Mouse (Mus musculus): ENCODE data around the gene Mcpt8.
"Not testable (repeated sequence)": the region's sequence is repeated elsewhere in the genome, so short reads cannot be mapped to it uniquely, and the experiment has no call there.

The Mcpt8 gene

DNA sequence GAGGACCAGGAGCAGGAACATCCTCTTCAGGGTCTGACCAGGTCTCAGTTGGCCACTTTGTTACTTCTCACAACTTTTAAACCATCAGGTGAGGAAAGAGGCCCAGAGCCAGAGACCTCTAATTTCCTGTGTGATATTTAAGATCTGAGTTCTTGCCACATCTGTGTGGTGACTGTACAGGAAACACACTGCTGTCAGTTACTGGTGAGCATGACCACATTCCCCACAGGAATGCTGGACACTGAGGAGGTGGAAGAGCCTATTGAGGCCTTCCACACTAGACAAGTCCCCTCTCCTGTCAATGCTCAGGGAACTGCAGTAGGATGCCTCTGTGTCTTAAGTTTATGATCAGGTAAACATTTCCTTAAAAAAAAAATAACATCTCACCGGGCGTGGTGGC is at the start of gene Mcpt8:
TSS of gene Mcpt8 (minus strand) at position 107 of the 400 bp plus-strand sequence.
- no peak for DNase-seq

DNA sequence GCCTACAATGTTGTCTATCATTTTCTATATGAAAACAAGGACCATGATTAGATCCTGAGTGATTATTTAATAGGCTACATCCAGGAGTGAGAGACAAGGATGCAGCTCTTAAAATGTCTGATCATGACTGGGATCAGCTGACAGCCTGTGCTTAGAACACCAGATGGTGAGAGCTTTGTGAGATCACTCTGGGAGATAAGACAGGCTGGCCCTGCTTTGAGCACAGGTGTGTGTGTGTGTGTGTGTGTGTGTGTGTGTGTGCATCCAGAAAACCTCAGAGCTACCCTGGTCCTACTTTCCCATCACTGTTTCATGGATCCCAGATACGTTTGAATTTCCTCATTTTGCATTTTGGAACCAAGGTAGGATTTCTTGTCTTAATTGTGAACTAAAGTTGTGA is 48.6 kb upstream of the Mcpt8 start:
- not testable (repeated sequence) for DNase-seq

DNA sequence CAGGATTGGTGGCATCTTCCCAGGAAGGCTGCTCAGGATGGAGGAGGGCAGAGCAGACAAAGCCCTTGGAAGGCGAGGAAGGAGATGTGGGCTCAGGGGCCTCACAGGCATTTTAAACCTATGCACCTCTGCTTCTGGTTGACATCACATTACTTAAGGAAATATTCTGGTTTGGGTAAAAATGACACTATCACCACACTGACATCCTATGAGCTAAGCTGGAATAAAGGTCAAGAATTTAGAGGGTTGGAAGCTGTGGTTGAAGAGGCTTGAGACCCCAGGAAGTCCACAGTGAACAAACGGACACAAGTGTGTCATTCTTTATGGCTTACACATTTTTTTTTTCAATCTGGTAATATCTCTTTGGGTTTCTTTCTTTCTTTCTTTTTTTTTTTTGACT is 47.4 kb upstream of the Mcpt8 start, which contains the start of gene Gzmd:
TSS of gene Gzmd (minus strand) at position 101 of the 400 bp plus-strand sequence.
- DNase-seq: not testable (repeated sequence)

DNA sequence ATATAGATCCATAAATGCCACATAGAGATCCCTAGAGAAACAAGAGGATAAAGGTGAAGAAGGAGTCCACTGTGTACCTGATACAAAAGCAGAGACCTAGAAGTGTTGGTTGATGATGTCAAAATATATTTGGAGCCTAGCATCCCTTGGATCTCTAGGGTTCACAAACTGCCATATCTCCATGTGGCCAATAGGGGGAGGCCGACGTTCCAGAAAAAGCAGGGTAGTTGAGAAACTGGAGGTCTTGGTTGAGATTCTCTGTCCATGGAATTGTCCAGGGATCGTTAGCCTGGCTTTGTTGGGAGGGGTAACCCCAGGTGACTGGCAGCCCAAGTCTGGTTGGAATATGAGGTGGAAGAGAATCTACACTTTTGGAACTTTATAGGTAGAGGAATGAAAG is 43.3 kb upstream of the Mcpt8 start:
- DNase-seq: no peak

DNA sequence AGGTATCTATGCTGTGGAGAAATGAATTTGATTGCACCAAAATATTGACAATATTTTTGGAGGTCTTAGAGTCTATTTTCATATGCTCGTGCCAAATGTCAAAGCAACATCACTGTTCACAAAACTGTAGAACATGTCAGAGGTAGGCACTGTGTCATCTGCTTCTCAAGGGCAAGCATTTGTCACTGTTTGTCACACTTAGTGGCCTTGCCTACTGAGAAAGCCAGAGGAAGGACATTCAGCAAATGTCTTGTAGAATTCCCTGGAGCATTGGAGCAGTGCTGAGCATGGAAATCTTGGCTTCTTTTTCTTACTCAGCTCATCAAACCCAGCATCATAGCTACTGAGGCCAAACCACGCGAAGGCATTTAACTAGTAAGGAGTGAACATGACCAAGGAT is 38.4 kb upstream of the Mcpt8 start:
- no peak for DNase-seq

DNA sequence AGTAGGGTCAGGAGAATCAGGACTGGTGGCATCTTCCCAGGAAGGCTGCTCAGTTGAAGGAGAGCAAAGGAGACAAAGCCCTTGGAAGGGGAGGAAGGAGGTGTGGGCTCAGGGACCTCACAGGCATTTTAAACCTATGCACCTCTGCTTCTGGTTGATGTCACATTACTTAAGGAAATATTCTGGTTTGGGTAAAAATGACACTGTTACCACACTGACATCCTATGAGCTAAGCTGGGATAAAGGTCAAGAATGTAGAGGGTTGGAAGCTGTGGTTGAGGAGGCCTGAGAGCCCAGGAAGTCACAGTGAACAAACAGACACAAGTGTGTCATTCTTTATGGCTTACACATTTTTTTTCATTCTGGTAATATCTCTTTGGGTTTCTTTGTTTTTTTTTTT is 35.5 kb upstream of the Mcpt8 start, which contains the start of gene Gzme:
TSS of gene Gzme (minus strand) at position 101 of the 400 bp plus-strand sequence.
- DNase-seq: no peak

DNA sequence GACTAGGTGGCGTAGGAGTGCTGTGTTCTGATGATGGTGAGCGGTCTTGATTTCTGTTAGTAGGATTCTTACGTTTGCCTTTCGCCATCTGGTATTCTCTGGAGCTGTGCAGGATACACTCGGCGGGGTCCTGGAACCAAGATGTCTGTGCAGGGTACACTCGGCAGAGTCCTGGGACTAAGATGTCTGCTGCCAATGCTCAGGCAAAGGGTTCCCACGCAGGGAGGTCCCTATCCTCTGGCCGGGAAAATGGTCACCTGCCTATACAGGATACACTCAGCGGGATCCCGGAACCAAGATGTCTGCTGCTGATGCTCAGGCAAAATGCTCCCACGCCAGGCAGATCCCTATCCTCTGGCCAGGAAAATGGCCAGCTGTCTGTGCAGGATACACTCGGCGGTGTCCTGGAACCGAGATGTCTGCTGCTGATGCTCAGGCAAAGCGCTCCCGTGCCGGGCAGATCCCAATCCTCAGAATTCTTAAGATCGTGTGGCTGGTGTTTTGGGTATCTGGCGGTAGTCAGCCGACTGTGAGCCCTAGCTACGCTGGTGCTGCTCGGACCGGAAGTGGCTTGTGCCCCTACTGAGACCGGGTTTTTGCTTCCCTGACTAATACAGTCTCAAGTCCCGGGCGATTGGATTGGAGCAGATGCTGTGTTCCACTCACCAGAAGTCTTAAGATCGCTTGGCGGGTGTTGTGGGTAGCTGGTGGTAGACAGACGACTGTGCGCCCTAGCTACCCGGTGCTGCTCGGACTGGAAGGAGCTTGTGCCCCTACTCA is 30.6 kb upstream of the Mcpt8 start:
- not testable (repeated sequence) for DNase-seq

DNA sequence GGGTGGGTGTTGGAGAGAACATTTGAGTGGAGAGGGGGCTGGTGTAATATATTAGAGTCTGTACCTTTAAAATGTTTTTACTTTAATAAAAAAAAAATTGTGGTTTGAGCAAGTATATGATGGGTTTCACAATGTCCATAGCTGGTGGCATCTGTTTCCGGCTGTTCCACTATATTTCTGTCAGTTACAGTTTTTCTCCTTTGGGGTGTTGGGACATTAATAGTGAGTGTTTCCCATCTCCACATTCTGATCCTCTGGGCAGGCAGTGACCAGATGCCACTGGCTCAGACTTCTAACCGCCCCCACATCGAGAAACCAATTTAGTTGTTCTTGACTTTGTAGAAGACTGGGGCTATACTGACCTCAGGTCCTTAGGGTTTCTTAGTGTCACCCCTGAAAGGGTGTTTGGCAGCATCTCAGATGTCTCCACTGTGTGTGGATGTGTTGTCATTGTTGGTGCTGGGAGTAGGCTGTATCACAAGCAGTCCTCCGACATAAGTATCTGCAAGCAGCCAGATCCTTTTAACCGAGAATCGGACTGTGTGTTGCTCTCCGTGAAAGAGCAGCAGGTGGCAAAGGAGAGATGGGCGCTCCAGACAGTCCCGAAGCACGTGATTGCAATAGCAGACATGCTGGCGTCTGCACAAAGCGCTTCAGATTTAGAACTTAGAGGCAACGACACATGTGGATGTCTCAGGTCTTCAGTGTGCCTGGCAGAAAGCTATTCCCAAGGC is 20.5 kb upstream of the Mcpt8 start:
- no peak for DNase-seq

DNA sequence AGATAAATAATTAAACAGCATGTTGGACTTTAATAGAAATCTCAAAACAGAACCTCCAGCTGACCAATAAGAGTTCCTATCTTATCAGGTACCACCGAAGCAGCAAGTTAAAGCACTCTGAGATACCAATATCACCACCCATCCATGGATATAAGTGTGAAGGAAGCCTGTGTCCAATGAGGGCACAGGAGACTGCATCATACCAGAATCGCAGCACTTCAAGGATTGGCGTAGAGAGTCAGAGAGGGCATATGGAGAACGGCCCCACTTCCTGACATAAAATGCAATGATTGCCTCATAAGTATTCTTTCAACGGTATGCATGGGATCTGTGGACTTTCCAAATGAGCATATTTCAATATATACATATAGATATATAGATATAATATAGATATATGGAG is 19.9 kb upstream of the Mcpt8 start:
- DNase-seq: no peak

DNA sequence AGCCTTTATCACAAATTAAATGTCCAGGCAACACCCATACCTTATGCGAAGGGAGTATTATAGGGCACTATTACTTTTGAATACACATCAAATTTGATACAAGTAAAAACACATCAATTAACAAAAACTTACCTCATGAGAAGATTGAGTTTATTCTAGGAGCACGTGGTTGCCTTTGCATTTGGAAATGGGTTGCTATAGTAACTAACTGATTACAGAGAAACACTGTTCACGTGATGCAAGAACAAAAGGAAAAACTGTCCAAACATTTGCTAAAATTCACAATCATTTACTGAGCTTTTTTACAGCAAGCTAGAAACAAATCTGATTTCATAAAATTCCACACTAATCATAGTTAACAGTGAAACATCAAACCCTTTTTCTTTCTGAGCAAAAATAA is 18.4 kb upstream of the Mcpt8 start:
- no peak for DNase-seq

DNA sequence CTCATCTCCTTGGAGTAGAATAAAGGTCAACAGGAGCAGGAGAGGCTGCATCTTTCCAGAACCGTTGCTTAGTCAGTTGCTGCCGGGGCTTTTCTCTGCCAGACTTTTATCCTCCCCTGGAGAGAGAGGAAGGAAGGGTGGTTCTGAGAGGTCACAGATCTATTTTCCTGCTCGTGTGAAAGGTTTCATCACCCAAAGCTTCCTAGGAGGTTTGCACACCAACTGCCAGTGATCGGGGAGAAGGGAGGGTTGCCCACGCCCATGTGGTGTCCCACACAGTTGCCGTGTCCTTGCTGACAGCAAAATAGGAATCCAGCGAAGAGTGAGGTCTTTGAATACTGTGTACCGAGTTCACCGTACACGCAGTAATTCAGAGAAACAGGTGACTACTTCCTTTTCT is 17.3 kb upstream of the Mcpt8 start, which contains the start of gene Ctsg:
TSS of gene Ctsg (minus strand) at position 189 of the 400 bp plus-strand sequence.
- no peak for DNase-seq

DNA sequence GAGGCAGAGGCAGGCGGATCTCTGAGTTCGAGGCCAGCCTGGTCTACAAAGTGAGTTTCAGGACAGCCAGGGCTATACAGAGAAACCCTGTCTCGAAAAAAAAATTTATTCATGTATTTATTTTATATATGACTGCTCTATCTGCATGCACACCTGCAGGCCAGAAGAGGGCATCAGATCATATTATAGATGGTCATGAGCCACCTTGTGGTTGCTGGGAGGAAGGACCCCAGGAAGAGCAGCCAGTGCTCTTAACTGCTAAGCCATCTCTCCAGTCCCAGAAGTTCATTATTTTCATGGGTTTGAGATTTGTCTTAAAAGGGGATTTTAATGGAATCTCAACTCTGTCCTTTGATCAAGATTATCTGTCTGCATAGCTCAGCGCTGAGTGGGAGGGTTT is 13.9 kb upstream of the Mcpt8 start:
- DNase-seq: no peak

DNA sequence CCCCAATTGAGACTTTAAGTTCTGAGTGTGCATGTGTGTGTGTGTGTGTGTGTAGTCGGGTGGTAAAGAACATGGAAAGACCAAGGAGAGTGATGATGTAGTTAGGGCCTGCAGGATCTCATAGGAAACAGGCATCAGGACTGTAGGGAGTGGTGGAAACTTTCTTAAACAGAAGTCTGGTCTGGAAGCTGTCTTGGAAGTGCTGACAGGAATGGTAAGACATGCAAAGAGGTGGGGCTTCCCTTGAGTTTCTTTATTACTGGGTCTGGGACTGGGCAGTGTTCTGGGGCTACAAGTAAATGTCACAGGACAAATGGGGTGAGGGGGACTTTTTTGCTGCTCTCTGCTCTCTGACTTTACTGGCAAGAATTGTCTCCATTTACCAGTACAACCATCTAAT is 12.5 kb upstream of the Mcpt8 start:
- no peak for DNase-seq

DNA sequence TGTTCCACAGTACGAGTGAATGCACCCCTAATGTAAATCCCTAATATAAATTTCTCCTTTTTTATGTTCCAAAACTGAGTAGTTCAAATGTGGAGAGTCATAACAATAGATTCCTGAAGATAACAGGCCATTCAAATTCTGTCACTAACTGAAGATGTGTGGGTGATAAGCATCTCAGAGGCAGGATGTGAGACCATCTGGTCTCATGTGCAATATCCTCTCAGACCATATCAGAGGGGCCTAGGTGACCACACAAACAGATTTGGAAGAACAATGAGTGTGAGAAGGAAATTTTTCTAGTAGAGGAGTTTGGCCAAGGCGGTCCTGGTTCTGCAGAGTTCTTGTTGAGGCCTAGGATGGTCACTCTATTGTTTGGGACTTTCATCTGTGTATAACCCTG is 8.3 kb upstream of the Mcpt8 start:
- DNase-seq: no peak

DNA sequence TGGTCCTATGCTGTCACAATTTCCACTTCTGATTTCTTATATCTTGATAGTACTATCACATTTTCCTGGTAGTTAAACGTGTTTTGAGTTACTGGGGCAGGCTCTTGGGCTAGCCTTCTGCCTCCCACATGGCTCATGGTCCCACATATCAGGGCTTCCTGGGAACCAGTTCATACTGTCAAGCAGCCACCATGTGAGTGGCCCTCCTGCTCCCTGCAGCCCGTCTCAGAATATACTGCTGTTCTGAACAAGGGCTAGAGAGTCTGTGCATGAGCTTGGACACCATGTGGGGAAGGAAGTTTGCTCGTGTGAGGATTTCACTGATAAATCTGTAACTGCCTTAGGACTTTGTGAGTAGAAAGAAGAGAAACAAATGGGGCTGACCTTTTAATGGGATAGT is 1.6 kb upstream of the Mcpt8 start:
- no peak for DNase-seq

DNA sequence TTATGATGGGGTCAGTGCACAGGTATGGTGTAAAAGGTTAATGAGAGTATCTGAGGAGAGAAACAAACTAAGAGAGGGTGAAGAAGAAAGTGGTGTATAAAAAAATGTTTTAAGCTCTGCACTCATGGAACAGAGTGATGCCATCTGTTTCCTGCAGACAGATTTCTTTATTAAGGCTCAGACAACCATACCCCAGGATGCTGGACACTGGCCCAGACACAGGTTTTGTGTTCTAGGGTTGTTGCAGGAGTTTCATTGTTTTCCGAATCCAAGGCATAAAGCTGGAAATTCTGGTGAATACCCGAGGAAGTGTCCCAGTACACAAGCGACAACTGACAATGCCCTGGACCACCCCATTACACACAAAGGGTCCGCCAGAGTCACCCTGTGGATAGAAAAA is 3.1 kb downstream of the Mcpt8 start:
- no peak for DNase-seq

DNA sequence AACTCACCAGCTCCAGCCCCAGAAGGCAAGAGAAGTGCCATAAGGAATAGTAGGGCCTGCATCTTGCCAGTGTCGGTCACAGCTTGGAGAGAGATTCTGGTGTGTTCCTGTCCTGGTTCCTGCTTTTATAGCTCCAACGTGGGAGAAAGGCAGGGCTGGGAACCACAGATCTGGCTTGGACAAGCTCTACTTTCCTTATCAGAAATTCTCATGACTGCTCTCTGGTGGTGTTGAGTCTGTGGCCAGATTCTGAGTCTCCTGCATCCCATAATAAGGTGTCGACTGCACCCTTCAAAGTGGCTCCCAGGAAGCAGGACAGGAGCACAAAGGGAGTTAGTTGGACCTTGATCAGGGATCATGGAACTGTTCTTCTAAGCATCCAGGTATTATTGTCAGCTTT is 22.9 kb downstream of the Mcpt8 start, which contains the start of gene Mcpt4:
TSS of gene Mcpt4 (minus strand) at position 101 of the 400 bp plus-strand sequence.
- DNase-seq: not testable (repeated sequence)

DNA sequence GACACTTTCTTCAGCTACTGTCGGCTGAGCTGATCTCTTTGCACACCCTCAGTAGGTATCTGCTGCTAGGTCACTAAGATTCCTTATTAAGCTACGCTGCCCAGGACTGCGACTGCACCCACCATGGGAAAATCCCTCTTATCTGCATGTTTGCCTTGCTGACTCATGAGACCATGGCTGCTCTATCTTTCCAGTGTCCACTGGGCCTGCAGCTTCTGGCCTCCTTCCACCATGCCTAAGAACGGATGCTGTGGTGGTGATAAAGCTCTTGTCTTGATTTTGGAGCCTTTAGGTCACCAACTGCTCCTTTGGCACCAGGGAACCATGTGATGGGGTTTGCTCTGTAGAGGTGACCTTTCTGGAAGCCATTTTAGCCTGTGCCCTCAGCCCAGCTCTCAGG is 27.4 kb downstream of the Mcpt8 start:
- DNase-seq: no peak

DNA sequence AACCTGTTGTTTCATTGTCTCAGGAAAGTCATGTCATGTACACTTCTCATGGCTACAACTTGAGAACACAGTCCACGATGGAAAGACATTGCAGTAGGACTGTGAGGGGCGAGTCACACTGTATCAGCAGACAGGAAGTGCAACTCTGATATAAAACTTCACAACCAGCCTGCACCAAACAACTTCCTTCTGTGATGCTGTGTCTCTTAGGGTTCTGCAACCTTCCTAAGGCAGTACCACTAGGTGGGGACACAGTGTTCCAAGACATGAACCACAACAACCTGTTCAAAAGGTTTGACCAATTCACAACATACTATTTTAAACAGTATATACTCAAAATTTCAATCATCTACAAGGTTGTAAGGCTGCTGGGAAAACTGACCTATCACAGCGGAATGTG is 29.7 kb downstream of the Mcpt8 start:
- no peak for DNase-seq

DNA sequence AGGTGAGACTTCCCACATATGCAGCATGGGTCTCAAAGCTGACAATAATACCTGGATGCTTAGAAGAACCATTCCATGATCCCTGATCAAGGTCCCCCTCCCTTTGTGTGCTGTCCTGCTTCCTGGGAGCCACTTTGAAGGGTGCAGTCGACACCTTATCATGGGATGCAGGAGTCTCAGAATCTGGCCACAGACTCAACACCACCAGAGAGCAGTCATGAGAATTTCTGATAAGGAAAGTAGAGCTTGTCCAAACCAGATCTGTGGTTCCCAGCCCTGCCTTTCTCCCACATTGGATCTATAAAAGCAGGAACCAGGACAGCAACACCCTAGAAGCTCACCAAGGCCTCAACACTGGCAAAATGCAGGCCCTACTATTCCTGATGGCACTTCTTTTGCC is 43.3 kb downstream of the Mcpt8 start, which contains the start of gene Mcpt2:
TSS of gene Mcpt2 (plus strand) at position 250 of the 400 bp plus-strand sequence.
- DNase-seq: not testable (repeated sequence)

DNA sequence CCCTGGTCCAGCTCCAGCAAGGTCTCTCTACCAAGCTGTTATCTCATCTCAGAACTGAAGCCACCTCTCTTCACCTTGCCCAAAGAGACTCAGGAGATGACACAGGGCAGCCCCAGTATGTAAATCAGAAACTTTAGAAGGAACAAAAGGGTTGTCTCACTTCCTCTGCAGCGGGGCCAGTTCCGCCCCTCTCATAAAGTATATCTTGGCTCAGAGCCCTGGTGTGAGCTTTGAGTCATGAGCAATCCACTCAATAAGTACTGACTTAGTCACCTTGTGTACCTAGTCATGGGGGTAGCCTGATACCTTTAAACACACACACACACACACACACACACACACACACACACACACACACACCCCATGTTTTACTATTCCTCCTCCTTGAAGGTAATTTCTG is 50.6 kb downstream of the Mcpt8 start:
- DNase-seq: no peak

All from kidney, adult 11 months (tissue).